Mouse (Mus musculus) heart, adult 18-20 months (tissue): Measurements from ENCODE around the gene Olfr1166. TPM values are rescaled to one million over a fixed set of nuclear protein-coding genes. Genes with fewer than 3 reads are reported as not detected.
"Not testable (repeated sequence)": the region's sequence is repeated elsewhere in the genome, so short reads cannot be mapped to it uniquely, and the experiment has no call there.

Experiments used
- DNase-seq, 2 experiments: peaks; one replicate each; pipeline ENCODE4 v3.0.0; 2021 to 2022; ENCODE audit warnings: mixed read lengths in 1 of 2
- long read RNA-seq, 2 experiments: library from polyadenylated mRNA; stranded (forward); transcript quantifications; one replicate each; pipeline ENCODE4 v2.0.0; 2021
- total RNA-seq, 2 experiments: library from RNA; stranded (reverse); gene quantifications; 2 replicates each; pipeline ENCODE4 v1.2.3; 2021

Olfr1166 gene
- total RNA-seq, result not detected
- long read RNA-seq, experiment 1, result 0 reads
- long read RNA-seq, experiment 2, result 0 reads

DNA sequence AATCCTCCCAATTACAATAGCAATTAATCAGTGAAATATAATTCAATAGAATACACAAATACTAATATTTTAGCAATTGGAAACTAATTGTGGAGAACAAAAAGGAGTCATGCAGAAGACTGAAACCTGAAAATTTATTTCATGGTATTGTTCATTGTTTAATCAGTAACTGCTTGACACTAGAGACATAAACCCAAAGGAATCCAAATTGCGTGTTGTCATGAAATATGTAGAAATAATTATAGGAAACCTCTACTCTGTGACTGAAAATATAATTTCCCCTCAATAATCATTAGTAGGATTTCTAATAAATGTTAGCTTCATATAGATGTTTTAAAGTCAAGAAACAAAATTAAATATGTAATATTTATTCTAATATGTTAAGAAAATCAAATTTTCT lies at the start of gene Olfr1166:
TSS of gene Olfr1166 (minus strand) at position 101 of the 400 bp plus-strand sequence.
- DNase-seq, result no peak

- DNase-seq, result not testable (repeated sequence)
These were observed 27.0 kb upstream of the Olfr1166 start, which contains the start of gene Olfr1167 for GRCm38 (mm10) chr2:88155093-88155492. Olfr1167 (minus strand) TSS chr2:88155193.

DNA sequence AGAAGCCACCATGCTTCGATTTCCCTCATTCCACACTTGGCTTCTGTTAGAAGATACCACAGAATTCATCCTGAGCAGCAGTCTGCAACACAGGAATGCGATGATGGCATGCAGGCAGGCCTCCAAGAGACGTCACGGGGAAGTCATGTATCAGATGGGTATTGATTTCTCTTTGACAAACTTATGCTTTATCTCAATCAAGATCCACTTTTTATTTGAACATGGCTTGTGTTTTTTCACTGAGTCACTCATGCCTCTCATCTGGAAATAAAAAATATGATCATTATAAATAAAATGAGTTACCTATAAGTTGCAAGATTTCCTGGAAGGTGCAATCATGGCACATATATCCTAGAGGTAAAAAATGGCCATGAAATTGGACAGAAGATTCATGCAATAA lies 34.2 kb downstream of the Olfr1166 start, which contains the start of gene Olfr1164:
TSS of gene Olfr1164 (minus strand) at position 101 of the 400 bp plus-strand sequence.
- no peak for DNase-seq

Other genes with a start within 250 kb of the Olfr1166 start
- gene Olfr1153, start 233.3 kb downstream of the Olfr1166 start, total RNA-seq, result not detected
- not detected for gene Olfr1154, start 223.1 kb downstream of the Olfr1166 start, total RNA-seq
- gene Olfr1155, start 183.1 kb downstream of the Olfr1166 start, total RNA-seq, result not detected
- gene Olfr1156, start 175.2 kb downstream of the Olfr1166 start, total RNA-seq, result not detected
- gene Olfr1157, start 160.0 kb downstream of the Olfr1166 start, total RNA-seq, result not detected
- gene Olfr74, start 153.6 kb downstream of the Olfr1166 start, total RNA-seq, result not detected
- not detected for gene Olfr1158, start 138.2 kb downstream of the Olfr1166 start, total RNA-seq
- gene Olfr1160, start 120.0 kb downstream of the Olfr1166 start, total RNA-seq, result not detected
- gene Olfr1161, start 105.5 kb downstream of the Olfr1166 start, total RNA-seq, result not detected
- not detected for gene Olfr73, start 90.6 kb downstream of the Olfr1166 start, total RNA-seq
- not detected for gene Olfr1162, start 77.1 kb downstream of the Olfr1166 start, total RNA-seq
- not detected for gene Olfr1163, start 56.4 kb downstream of the Olfr1166 start, total RNA-seq
- gene Olfr1164, start 34.3 kb downstream of the Olfr1166 start, total RNA-seq, result not detected
- not detected for gene Olfr1167, start 26.9 kb upstream of the Olfr1166 start, total RNA-seq
- not detected for gene Olfr1168, start 53.6 kb upstream of the Olfr1166 start, total RNA-seq
- not detected for gene Olfr1170, start 100.1 kb upstream of the Olfr1166 start, total RNA-seq
- not detected for gene Olfr1173, start 151.6 kb upstream of the Olfr1166 start, total RNA-seq
- gene Olfr1174-ps, start 186.9 kb upstream of the Olfr1166 start, total RNA-seq, result not detected
- not detected for gene Olfr1175-ps, start 198.9 kb upstream of the Olfr1166 start, total RNA-seq
- gene Olfr1176, start 208.4 kb upstream of the Olfr1166 start, total RNA-seq, result not detected
- gene Olfr1177-ps, start 218.2 kb upstream of the Olfr1166 start, total RNA-seq, result not detected